Mouse (Mus musculus): ENCODE results near the gene Ormdl2.

DNA sequence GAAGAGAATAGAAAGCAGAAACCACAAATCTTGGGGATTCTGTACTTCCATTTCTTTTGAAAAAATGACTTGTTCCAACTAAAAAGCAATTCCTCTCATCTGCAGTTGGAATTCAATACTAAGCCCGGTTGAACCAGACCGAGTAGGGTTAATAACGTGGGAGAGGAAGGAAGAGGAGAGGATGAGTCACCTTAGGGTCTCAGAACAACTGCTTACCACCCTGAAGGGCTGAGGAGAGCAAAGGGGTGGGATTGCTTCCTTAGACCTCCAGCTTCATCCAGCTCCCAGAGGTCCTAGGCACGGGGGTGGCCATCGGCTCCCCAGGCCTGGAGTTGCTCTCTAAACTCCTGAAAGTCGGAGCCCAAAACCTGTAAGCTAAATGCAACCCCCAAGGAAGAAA is 18.1 kb downstream of the Ormdl2 start:
- TF ChIP-seq CTCF (IDR thresholded peaks at IDR 0.05; ENCODE audit: low read depth, low read length), result no peak
- TF ChIP-seq POLR2A (IDR thresholded peaks at IDR 0.05; ENCODE audit: insufficient read depth, low read length), result no peak
- TF ChIP-seq EP300 (IDR thresholded peaks at IDR 0.05; ENCODE audit: insufficient read depth, low read depth, low read length), result no peak

Data from ES-Bruce4 (cell line).